Mouse (Mus musculus) midbrain, postnatal 0 days (tissue): ENCODE measurements around the gene Slc2a6. TPM values are rescaled to one million over a fixed set of nuclear protein-coding genes. Genes with fewer than 3 reads are reported as not detected.

Experiments used
- ATAC-seq: fragments of 200-750 bp; cut with Nextera tagmentation; 2 replicates; pipeline ENCODE4 v1.8.0; 2017; ENCODE audit warnings: moderate number of reproducible peaks, mild to moderate bottlenecking, moderate TSS enrichment, moderate library complexity; ENCODE audit not compliant: low FRiP score
- DNase-seq: peaks from one replicate; pipeline ENCODE4 v3.0.0-alpha.2; 2015; ENCODE audit warnings: low spot score
- H3K27ac ChIP-seq: fragments of 300-500 bp; sonication (generic); 2 replicates; pipeline ENCODE4 v1.5.1; 2014; ENCODE audit warnings: low read depth, mild to moderate bottlenecking, low read length, mixed read lengths
- H3K27me3 ChIP-seq: fragments of 300-500 bp; sonication (generic); 2 replicates; pipeline ENCODE4 v1.6.1; 2014; ENCODE audit warnings: low read length, control low read depth, mixed read lengths; ENCODE audit not compliant: insufficient read depth
- H3K36me3 ChIP-seq: fragments of 300-500 bp; sonication (generic); 2 replicates; pipeline ENCODE4 v1.6.1; 2014; ENCODE audit warnings: low read length, control low read depth, mixed read lengths; ENCODE audit not compliant: insufficient read depth
- H3K4me1 ChIP-seq: fragments of 300-500 bp; sonication (generic); 2 replicates; pipeline ENCODE4 v1.6.1; 2014; ENCODE audit warnings: mild to moderate bottlenecking, control low read depth, antibody characterized with exemption, low read length, mixed read lengths; ENCODE audit not compliant: insufficient read depth
- H3K4me2 ChIP-seq: fragments of 300-500 bp; sonication (generic); 2 replicates; pipeline ENCODE4 v1.6.1; 2014; ENCODE audit warnings: low read depth, mild to moderate bottlenecking, low read length, mixed read lengths; ENCODE audit not compliant: poor library complexity, severe bottlenecking
- H3K4me3 ChIP-seq: fragments of 300-500 bp; sonication (generic); 2 replicates; pipeline ENCODE4 v1.5.1; 2014; ENCODE audit warnings: low read depth, mild to moderate bottlenecking, low read length, moderate library complexity
- H3K9ac ChIP-seq: fragments of 300-500 bp; sonication (generic); replicated peaks from 2 replicates; pipeline ENCODE4 v1.6.1; 2014; ENCODE audit warnings: mild to moderate bottlenecking, low read length, moderate library complexity, mixed read lengths; ENCODE audit not compliant: poor library complexity, severe bottlenecking
- H3K9me3 ChIP-seq: fragments of 300-500 bp; sonication (generic); 2 replicates; pipeline ENCODE4 v1.6.1; 2016; ENCODE audit warnings: low read length, control low read depth
- CTCF ChIP-seq: IDR thresholded peaks from 2 replicates; pipeline ENCODE4 v1.5.1; 2016; ENCODE audit warnings: antibody characterized with exemption, mild to moderate bottlenecking
- WGBS: fragments of 180-500 bp; shearing (Covaris S2); extraction: QIAGEN DNeasy Blood & Tissue Kit; methylation state at CpG from one replicate; pipeline ENCODE4 v1.1.7; 2014; 5-methylcytosine and 5-hydroxymethylcytosine counted together
- polyA plus RNA-seq: library from polyadenylated mRNA; unstranded; fragments of >200 nt; fragmentation: Nextera tagmentation; extraction: Ambion mirVana; gene quantifications from 2 replicates; pipeline ENCODE4 v1.2.1, GENCODE M21; 2015
- total RNA-seq: library from RNA; depleted of rRNA; stranded (reverse); fragments of >200 nt; gene quantifications from 2 replicates; pipeline ENCODE4 v1.2.3, GENCODE M21; 2014; rRNA removed

The Slc2a6 gene
- total and polyA plus RNA-seq, 2 experiments from 2014 or later, result 14.4 to 23.8 TPM

DNA sequence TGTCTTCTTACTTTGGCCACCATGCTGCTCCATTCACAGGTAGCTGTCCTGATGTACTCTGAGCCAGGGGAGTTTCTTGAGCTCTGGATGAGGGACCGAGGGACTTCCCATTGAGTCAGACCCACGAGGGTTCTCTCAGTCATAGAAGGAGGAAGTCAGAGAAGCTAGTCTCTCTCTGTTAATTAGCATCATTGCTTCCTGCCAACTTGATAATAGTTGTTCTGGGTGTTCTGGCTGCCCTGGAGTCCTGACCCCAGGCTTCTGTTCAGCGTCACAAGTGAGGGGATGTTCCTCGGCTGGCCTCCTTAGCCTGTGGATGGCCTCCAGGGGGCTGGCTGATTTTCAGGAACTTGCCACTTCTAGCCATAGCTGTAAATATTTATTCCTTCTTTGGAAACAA is 53.8 kb downstream of the Slc2a6 start:
- H3K27me3 ChIP-seq, result no peaks in the 10 kb centered on the region
- H3K9me3 ChIP-seq, result no peaks in the 10 kb centered on the region
- H3K36me3 ChIP-seq, result no peaks in the 10 kb centered on the region
- ATAC-seq, result no peak
- no peak overlapping the region for H3K4me3 ChIP-seq
- no peak overlapping the region for H3K4me2 ChIP-seq
- no peak for TF ChIP-seq CTCF
- no peak overlapping the region for H3K27ac ChIP-seq
- no peak for DNase-seq
- WGBS, result 50% methylated on average over 4 of the region's 4 CpGs
- H3K9ac ChIP-seq, result no peak overlapping the region
- H3K4me1 ChIP-seq, result no peaks in the 10 kb centered on the region

DNA sequence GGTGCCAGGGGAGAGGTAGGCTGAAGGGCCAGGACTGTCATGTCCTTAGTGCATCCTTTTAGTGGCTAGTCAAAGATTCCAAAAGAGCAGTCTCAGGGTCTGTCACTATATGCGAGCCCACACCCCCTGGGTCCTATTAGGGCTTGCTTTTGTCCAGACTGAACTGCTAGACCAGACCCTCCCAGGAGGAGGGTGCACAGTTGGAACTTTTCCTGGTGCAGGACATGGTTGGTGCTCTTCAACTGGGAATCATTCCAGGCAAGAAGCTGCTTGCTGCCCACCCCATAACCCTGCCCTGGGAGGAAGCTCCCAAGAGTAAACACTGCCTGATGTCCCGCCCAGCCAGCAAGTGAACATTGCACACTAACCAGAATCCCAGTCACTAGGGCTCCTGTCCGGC is 54.7 kb downstream of the Slc2a6 start, which contains the start of gene Adamts13:
TSS of gene Adamts13 (plus strand) at position 301 of the 400 bp plus-strand sequence.
- TF ChIP-seq CTCF, result no peak
- no peak for ATAC-seq
- WGBS, result 84% methylated on average over 3 of the region's 3 CpGs
- no peak within 1 kb of the TSS for H3K9ac ChIP-seq
- no peak within 1 kb of the TSS for H3K4me3 ChIP-seq
- H3K27me3 ChIP-seq, result no peaks in the 10 kb centered on the region
- H3K9me3 ChIP-seq, result no peaks in the 10 kb centered on the region
- no peak for DNase-seq
- no peak within 1 kb of the TSS for H3K4me2 ChIP-seq
- H3K27ac ChIP-seq, result no peak within 1 kb of the TSS
- H3K36me3 ChIP-seq, result no peaks in the 10 kb centered on the region
- H3K4me1 ChIP-seq, result no peaks in the 10 kb centered on the region

Other genes starting within 250 kb of the Slc2a6 start
- not detected in 2 replicates for gene Abo, start 163.0 kb downstream of the Slc2a6 start, total RNA-seq
- not detected in 2 replicates for gene Abo, start 163.0 kb downstream of the Slc2a6 start, polyA plus RNA-seq
- gene Surf6, start 125.1 kb downstream of the Slc2a6 start, total RNA-seq, result 17.2 and 23.8 TPM in 2 replicates
- gene Surf6, start 125.1 kb downstream of the Slc2a6 start, polyA plus RNA-seq, result 24.7 and 27.8 TPM in 2 replicates
- 106 and 119 TPM in 2 replicates for gene Med22, start 117.3 kb downstream of the Slc2a6 start, total RNA-seq
- 139 and 144 TPM in 2 replicates for gene Med22, start 117.3 kb downstream of the Slc2a6 start, polyA plus RNA-seq
- 910 and 1,034 TPM in 2 replicates for gene Rpl7a, start 117.2 kb downstream of the Slc2a6 start, total RNA-seq
- gene Rpl7a, start 117.2 kb downstream of the Slc2a6 start, polyA plus RNA-seq, result 411 and 433 TPM in 2 replicates
- gene Surf2, start 111.6 kb downstream of the Slc2a6 start, total RNA-seq, result 27.5 and 30.0 TPM in 2 replicates
- gene Surf2, start 111.6 kb downstream of the Slc2a6 start, polyA plus RNA-seq, result 55.2 and 55.5 TPM in 2 replicates
- 59.7 and 78.8 TPM in 2 replicates for gene Surf1, start 111.5 kb downstream of the Slc2a6 start, total RNA-seq
- gene Surf1, start 111.5 kb downstream of the Slc2a6 start, polyA plus RNA-seq, result 112 and 122 TPM in 2 replicates
- 108 and 120 TPM in 2 replicates for gene Surf4, start 94.1 kb downstream of the Slc2a6 start, total RNA-seq
- 101 and 102 TPM in 2 replicates for gene Surf4, start 94.1 kb downstream of the Slc2a6 start, polyA plus RNA-seq
- gene Stkld1, start 94.0 kb downstream of the Slc2a6 start, total RNA-seq, result 0.33 TPM in 1 of 2 replicates, not detected in the other
- gene Stkld1, start 94.0 kb downstream of the Slc2a6 start, polyA plus RNA-seq, result 0.11 and 0.17 TPM in 2 replicates
- 39.1 and 41.8 TPM in 2 replicates for gene Rexo4, start 63.6 kb downstream of the Slc2a6 start, total RNA-seq
- 26.0 and 29.4 TPM in 2 replicates for gene Rexo4, start 63.6 kb downstream of the Slc2a6 start, polyA plus RNA-seq
- gene Adamts13, start 54.6 kb downstream of the Slc2a6 start, total RNA-seq, result 0.38 TPM in 1 of 2 replicates, not detected in the other
- 0.31 TPM in 1 of 2 replicates, not detected in the other for gene Adamts13, start 54.6 kb downstream of the Slc2a6 start, polyA plus RNA-seq
- 52.8 and 63.0 TPM in 2 replicates for gene Cacfd1, start 18.1 kb downstream of the Slc2a6 start, total RNA-seq
- gene Cacfd1, start 18.1 kb downstream of the Slc2a6 start, polyA plus RNA-seq, result 97.1 and 98.8 TPM in 2 replicates
- gene Mymk, start 44.2 kb upstream of the Slc2a6 start, total RNA-seq, result 0.16 TPM in 1 of 2 replicates, not detected in the other
- gene Mymk, start 44.2 kb upstream of the Slc2a6 start, polyA plus RNA-seq, result 0.15 TPM in 1 of 2 replicates, not detected in the other
- 14.3 and 17.0 TPM in 2 replicates for gene Adamtsl2, start 51.4 kb upstream of the Slc2a6 start, total RNA-seq
- 7.3 and 9.3 TPM in 2 replicates for gene Adamtsl2, start 51.4 kb upstream of the Slc2a6 start, polyA plus RNA-seq
- gene Fam163b, start 114.5 kb upstream of the Slc2a6 start, total RNA-seq, result 4.9 and 8.4 TPM in 2 replicates
- gene Fam163b, start 114.5 kb upstream of the Slc2a6 start, polyA plus RNA-seq, result 13.0 and 13.9 TPM in 2 replicates
- 4.2 and 12.3 TPM in 2 replicates for gene Dbh, start 137.2 kb upstream of the Slc2a6 start, total RNA-seq
- gene Dbh, start 137.2 kb upstream of the Slc2a6 start, polyA plus RNA-seq, result 0.21 and 0.45 TPM in 2 replicates
- 9.5 and 11.8 TPM in 2 replicates for gene Sardh, start 220.3 kb upstream of the Slc2a6 start, total RNA-seq
- 7.4 and 8.9 TPM in 2 replicates for gene Sardh, start 220.3 kb upstream of the Slc2a6 start, polyA plus RNA-seq